Mouse (Mus musculus) spleen, adult 2 months (tissue): ENCODE measurements around the gene Snd1. TPM values are rescaled to one million over a fixed set of nuclear protein-coding genes. Genes with fewer than 3 reads are reported as not detected.

Experiments used
- DNase-seq, 2 experiments: peaks; one replicate each; pipeline versions ENCODE4 v3.0.0 to v3.0.0-alpha.2; 2012 to 2021; ENCODE audit warnings: low spot score in 2 of 2, low read depth in 1 of 2
- H3K27ac ChIP-seq: fragments of 200-500 bp; 2 replicates; pipeline ENCODE4 v1.5.1; 2012; ENCODE audit warnings: low read length, inconsistent platforms; ENCODE audit not compliant: insufficient read depth
- H3K27me3 ChIP-seq: fragments of 200-500 bp; 2 replicates; pipeline ENCODE4 v1.6.1; 2012; ENCODE audit warnings: mild to moderate bottlenecking, moderate library complexity, low read length, inconsistent platforms; ENCODE audit not compliant: control insufficient read depth, insufficient read depth
- H3K36me3 ChIP-seq: fragments of 200-500 bp; 2 replicates; pipeline ENCODE4 v1.6.1; 2012; ENCODE audit warnings: mild to moderate bottlenecking, low read length, inconsistent platforms; ENCODE audit not compliant: control insufficient read depth, insufficient read depth
- H3K4me1 ChIP-seq: fragments of 200-500 bp; 2 replicates; pipeline ENCODE4 v1.6.1; 2011; ENCODE audit warnings: inconsistent platforms; ENCODE audit not compliant: control insufficient read depth, insufficient read depth, insufficient read length
- H3K4me3 ChIP-seq: fragments of 200-500 bp; 2 replicates; pipeline ENCODE4 v1.5.1; 2011; ENCODE audit warnings: mild to moderate bottlenecking, inconsistent platforms; ENCODE audit not compliant: insufficient read depth, insufficient read length; ENCODE audit errors: extremely low read depth
- CTCF ChIP-seq: fragments of 200-500 bp; IDR thresholded peaks from 2 replicates; pipeline ENCODE4 v1.5.1; 2011; ENCODE audit warnings: mild to moderate bottlenecking, inconsistent platforms; ENCODE audit not compliant: insufficient read depth, insufficient read length, insufficient replicate concordance; ENCODE audit errors: extremely low read depth
- POLR2A ChIP-seq: fragments of 200-500 bp; IDR thresholded peaks from 2 replicates; pipeline ENCODE4 v1.6.1; 2011; ENCODE audit warnings: low read depth, low read length, inconsistent platforms
- WGBS: fragments of 180-500 bp; shearing (Covaris S2); methylation state at CpG from one replicate; pipeline ENCODE4 v1.1.7; 2018; 5-methylcytosine and 5-hydroxymethylcytosine counted together
- polyA plus RNA-seq: library from polyadenylated mRNA; depleted of rRNA; stranded (reverse); fragments of >200 nt; gene quantifications from 2 replicates; pipeline ENCODE4 v1.2.3, GENCODE M21; 2012

The Snd1 gene
- polyA plus RNA-seq, 1 experiment: 55.0 TPM

DNA sequence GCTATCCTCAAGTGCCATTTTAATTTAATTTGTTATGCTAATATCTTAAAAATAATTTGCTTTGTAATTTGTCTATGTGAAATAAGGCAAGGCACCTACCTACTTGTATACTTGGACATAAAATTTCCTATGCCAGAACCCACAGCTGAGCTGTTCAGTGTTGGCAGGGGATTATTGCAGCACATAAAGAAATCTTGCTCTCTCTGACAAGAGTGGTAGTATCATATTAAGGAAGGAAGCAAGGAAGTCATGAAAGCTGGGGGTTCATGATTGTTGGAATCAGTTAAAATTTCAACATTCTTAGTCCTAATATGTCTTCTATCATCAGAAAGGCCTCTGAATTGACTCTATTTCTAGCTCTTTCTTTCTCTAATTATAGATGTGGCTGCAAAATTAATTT is 125.5 kb downstream of the Snd1 start:
- no peak for DNase-seq
- no peaks in the 10 kb centered on the region for H3K27me3 ChIP-seq
- H3K36me3 ChIP-seq: no peaks in the 10 kb centered on the region
- H3K4me1 ChIP-seq: no peaks in the 10 kb centered on the region
- no peak for TF ChIP-seq CTCF
- TF ChIP-seq POLR2A: no peak
- no peak overlapping the region for H3K27ac ChIP-seq
- no peak overlapping the region for H3K4me3 ChIP-seq

DNA sequence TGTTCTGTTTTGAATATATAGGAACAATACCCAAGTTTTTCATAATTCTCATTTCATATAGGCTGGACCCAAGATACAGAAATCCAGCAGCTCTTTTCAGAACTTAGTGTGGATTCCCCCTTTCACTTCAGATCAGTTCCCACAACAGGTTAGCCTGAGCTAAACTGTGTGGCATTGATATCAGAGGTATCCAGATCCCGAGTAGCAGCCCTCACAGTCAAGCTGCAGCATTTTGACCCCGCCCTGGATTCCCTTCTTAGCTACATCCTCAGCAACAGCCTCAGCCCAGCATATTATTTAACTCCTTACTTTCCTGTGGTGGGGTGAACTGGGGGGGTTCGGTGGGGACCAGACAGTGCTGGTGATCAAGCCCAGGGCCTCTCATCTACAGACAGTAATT is 128.5 kb downstream of the Snd1 start:
- no peaks in the 10 kb centered on the region for H3K4me1 ChIP-seq

DNA sequence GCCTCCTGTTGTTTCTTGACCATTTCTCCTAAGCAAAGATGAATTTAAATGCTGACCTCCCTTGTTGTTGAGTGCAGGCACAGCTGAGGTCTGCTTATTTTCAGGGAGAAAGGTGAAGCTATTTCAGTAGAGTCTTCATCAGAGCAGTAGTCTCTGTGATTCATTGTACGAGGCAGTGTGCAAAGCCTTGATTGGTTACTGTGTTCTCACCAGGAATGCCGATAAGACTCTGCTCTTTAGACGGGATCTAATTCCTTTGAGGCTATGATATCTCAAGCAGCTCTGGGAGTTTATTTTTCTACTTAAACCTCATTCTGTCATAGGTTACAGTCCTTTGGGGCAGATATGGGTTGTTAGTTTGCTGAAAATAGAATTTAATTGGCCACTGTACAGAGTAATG is 128.9 kb downstream of the Snd1 start:
- 90% methylated on average over 3 of the region's 3 CpGs for WGBS
- H3K27me3 ChIP-seq: no peaks in the 10 kb centered on the region
- TF ChIP-seq CTCF: no peak
- no peaks in the 10 kb centered on the region for H3K36me3 ChIP-seq
- H3K27ac ChIP-seq: no peak overlapping the region
- H3K4me1 ChIP-seq: no peaks in the 10 kb centered on the region
- no peak for DNase-seq
- H3K4me3 ChIP-seq: no peak overlapping the region

More for the DNA sequence above, 128.5 kb downstream of the Snd1 start:
- Histone ChIP-seq H3K36me3 (no peaks in the 10 kb centered on the region), H3K27ac (no peak overlapping the region), H3K4me3 (no peak overlapping the region), H3K27me3 (no peaks in the 10 kb centered on the region)
- no peak for DNase-seq
- no peak for TF ChIP-seq CTCF
- TF ChIP-seq POLR2A: no peak
- 91% methylated on average over 3 of the region's 3 CpGs for WGBS

DNA sequence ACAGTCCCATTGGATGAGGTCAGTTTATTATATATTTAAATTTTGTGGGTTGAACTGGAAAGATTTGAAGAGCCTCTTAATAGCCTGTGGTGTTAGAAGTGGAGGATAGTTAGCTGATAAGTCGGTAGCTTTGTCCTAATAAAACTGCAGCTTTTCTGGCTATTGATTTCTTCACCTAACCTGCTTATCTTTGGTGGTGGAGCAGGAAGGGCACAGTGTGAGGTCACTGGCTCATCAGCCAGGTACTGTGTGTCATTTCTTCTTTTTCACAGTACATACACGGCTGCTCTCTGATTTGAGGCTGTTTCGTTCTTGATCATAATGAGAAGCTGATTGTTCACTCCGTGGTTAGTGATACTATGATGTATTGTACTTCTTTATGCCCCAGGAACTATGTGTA is 134.4 kb downstream of the Snd1 start:
- no peak overlapping the region for H3K4me3 ChIP-seq
- H3K4me1 ChIP-seq: no peaks in the 10 kb centered on the region
- WGBS: 83% methylated on average over 4 of the region's 4 CpGs
- no peaks in the 10 kb centered on the region for H3K36me3 ChIP-seq
- TF ChIP-seq CTCF (no peak), POLR2A (no peak)
- H3K27me3 ChIP-seq: no peaks in the 10 kb centered on the region
- H3K27ac ChIP-seq: no peak overlapping the region
- no peak for DNase-seq

DNA sequence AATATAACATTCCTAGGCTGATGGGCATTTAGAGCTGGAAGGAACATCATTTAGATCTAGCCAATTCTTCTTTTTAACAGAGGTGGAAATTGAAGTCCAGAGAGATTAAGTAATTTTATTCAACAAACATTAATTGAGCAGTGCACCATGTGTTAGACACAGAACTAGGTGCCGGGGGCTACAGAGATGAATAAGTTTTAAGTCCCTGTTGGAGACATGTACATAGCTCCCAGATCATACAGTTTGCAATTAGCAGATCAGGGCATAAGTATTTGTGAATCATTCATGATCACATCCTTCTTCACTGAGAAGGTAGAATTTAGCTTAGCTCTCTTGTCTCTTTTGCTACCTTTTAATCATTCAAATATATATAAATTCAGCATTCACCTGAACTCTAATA is 135.2 kb downstream of the Snd1 start:
- DNase-seq: no peak
- Histone ChIP-seq H3K4me1 (no peaks in the 10 kb centered on the region), H3K27me3 (no peaks in the 10 kb centered on the region), H3K36me3 (no peaks in the 10 kb centered on the region), H3K4me3 (no peak overlapping the region), H3K27ac (no peak overlapping the region)
- WGBS: 91% methylated on average over 1 of the region's 1 CpGs
- TF ChIP-seq POLR2A (no peak), CTCF (no peak)

- no peak for TF ChIP-seq POLR2A
- Histone ChIP-seq H3K27me3 (no peaks in the 10 kb centered on the region), H3K36me3 (no peaks in the 10 kb centered on the region), H3K4me1 (no peaks in the 10 kb centered on the region), H3K27ac (no peak overlapping the region), H3K4me3 (no peak overlapping the region)
- no peak for DNase-seq
- 75% methylated on average over 4 of the region's 4 CpGs for WGBS
Observed at GRCm38 (mm10) chr6:28613441-28613840, 138.5 kb downstream of the Snd1 start.

DNA sequence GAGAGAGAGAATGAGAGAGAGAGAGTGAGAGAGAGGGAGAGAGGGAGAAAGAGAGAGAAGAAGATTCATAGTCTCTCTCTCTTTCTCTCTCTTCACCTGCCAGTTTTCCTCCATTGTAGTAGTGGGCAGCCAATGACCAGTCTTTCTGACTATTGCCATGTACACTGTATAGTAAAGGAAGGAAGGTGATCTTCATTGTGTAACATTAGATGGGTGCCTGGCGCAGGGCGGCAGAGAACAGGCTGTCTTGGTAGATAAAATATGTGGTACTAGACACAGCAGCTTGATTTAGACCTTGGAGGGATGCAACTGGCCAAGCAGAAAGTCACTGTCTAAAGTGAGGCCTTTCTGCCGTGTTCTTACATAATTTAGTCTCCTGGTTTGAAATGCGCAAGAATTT is 139.9 kb downstream of the Snd1 start:
- H3K27ac ChIP-seq: no peak overlapping the region
- 93% methylated on average over 4 of the region's 4 CpGs for WGBS
- no peak for TF ChIP-seq CTCF
- no peak for TF ChIP-seq POLR2A
- DNase-seq: no peak
- no peaks in the 10 kb centered on the region for H3K27me3 ChIP-seq
- H3K36me3 ChIP-seq: no peaks in the 10 kb centered on the region
- no peak overlapping the region for H3K4me3 ChIP-seq
- no peaks in the 10 kb centered on the region; the same call in 1 of the 2 replicates for H3K4me1 ChIP-seq
